Mouse (Mus musculus): ENCODE results near the gene Synpo2. TPM values are rescaled to one million over a fixed set of nuclear protein-coding genes. Genes with fewer than 3 reads are reported as not detected.

Synpo2 gene
- polyA plus RNA-seq, 1 experiment: 0.02 TPM

GRCm38 (mm10) chr3:123142298-123142697 is 93.7 kb downstream of the Synpo2 start:
- peaks cover 3% of the 10 kb centered on the region for H3K27me3 ChIP-seq (replicated peaks)
- TF ChIP-seq FLI1 (IDR thresholded peaks at IDR 0.05; ENCODE audit: low read length) (no peak), GATA1 (IDR thresholded peaks at IDR 0.05; ENCODE audit: borderline replicate concordance, low read length) (no peak)
- no peaks in the 10 kb centered on the region for H3K9me3 ChIP-seq
- no peaks in the 10 kb centered on the region for H3K36me3 ChIP-seq (replicated peaks; ENCODE audit: low read length)
- H3K4me3 ChIP-seq (replicated peaks): no peak overlapping the region
- H3K4me1 ChIP-seq: no peaks in the 10 kb centered on the region

GRCm38 (mm10) chr3:123141069-123141468 is 94.9 kb downstream of the Synpo2 start:
- Histone ChIP-seq H3K27me3 (replicated peaks) (peaks cover 3% of the 10 kb centered on the region), H3K4me1 (no peaks in the 10 kb centered on the region), H3K9me3 (no peaks in the 10 kb centered on the region), H3K36me3 (replicated peaks; ENCODE audit: low read length) (no peaks in the 10 kb centered on the region), H3K4me3 (replicated peaks) (no peak overlapping the region)
- TF ChIP-seq GATA1 (IDR thresholded peaks at IDR 0.05; ENCODE audit: borderline replicate concordance, low read length) (no peak), FLI1 (IDR thresholded peaks at IDR 0.05; ENCODE audit: low read length) (no peak)

- Histone ChIP-seq H3K4me3 (replicated peaks) (no peak overlapping the region), H3K9me3 (no peaks in the 10 kb centered on the region), H3K4me1 (no peaks in the 10 kb centered on the region), H3K36me3 (replicated peaks; ENCODE audit: low read length) (no peaks in the 10 kb centered on the region), H3K27me3 (replicated peaks) (peaks cover 3% of the 10 kb centered on the region)
- TF ChIP-seq GATA1 (IDR thresholded peaks at IDR 0.05; ENCODE audit: borderline replicate concordance, low read length) (no peak), FLI1 (IDR thresholded peaks at IDR 0.05; ENCODE audit: low read length) (no peak)
Observed at GRCm38 (mm10) chr3:123140134-123140533, 95.8 kb downstream of the Synpo2 start.

- TF ChIP-seq FLI1 (IDR thresholded peaks at IDR 0.05; ENCODE audit: low read length) (no peak), GATA1 (IDR thresholded peaks at IDR 0.05; ENCODE audit: borderline replicate concordance, low read length) (no peak)
- Histone ChIP-seq H3K9me3 (no peaks in the 10 kb centered on the region), H3K27me3 (replicated peaks) (peaks cover 3% of the 10 kb centered on the region)
Observed at GRCm38 (mm10) chr3:123139619-123140018, 96.3 kb downstream of the Synpo2 start.

GRCm38 (mm10) chr3:123138274-123139003 is 97.5 kb downstream of the Synpo2 start:
- TF ChIP-seq GATA1 (IDR thresholded peaks at IDR 0.05; ENCODE audit: borderline replicate concordance, low read length) (no peak), FLI1 (IDR thresholded peaks at IDR 0.05; ENCODE audit: low read length) (no peak)
- no peaks in the 10 kb centered on the region for H3K9me3 ChIP-seq
- H3K4me1 ChIP-seq: no peaks in the 10 kb centered on the region

More at GRCm38 (mm10) chr3:123139619-123140018, 96.3 kb downstream of the Synpo2 start:
- no peak overlapping the region for H3K4me3 ChIP-seq (replicated peaks)
- H3K36me3 ChIP-seq (replicated peaks; ENCODE audit: low read length): no peaks in the 10 kb centered on the region
- H3K4me1 ChIP-seq: no peaks in the 10 kb centered on the region

GRCm38 (mm10) chr3:123132101-123132500 is 103.8 kb downstream of the Synpo2 start:
- Histone ChIP-seq H3K4me3 (replicated peaks) (no peak overlapping the region), H3K9me3 (no peaks in the 10 kb centered on the region), H3K27me3 (replicated peaks) (no peaks in the 10 kb centered on the region), H3K36me3 (replicated peaks; ENCODE audit: low read length) (no peaks in the 10 kb centered on the region), H3K4me1 (no peaks in the 10 kb centered on the region)
- TF ChIP-seq FLI1 (IDR thresholded peaks at IDR 0.05; ENCODE audit: low read length) (no peak), GATA1 (IDR thresholded peaks at IDR 0.05; ENCODE audit: borderline replicate concordance, low read length) (no peak)

More at GRCm38 (mm10) chr3:123138274-123139003, 97.5 kb downstream of the Synpo2 start:
- Histone ChIP-seq H3K36me3 (replicated peaks; ENCODE audit: low read length) (no peaks in the 10 kb centered on the region), H3K27me3 (replicated peaks) (peaks cover 2% of the 10 kb centered on the region), H3K4me3 (replicated peaks) (no peak overlapping the region)

- Histone ChIP-seq H3K4me3 (replicated peaks) (no peak overlapping the region), H3K27me3 (replicated peaks) (no peaks in the 10 kb centered on the region), H3K36me3 (replicated peaks; ENCODE audit: low read length) (no peaks in the 10 kb centered on the region), H3K4me1 (no peaks in the 10 kb centered on the region), H3K9me3 (no peaks in the 10 kb centered on the region)
- TF ChIP-seq FLI1 (IDR thresholded peaks at IDR 0.05; ENCODE audit: low read length): no peak
- no peak for TF ChIP-seq GATA1 (IDR thresholded peaks at IDR 0.05; ENCODE audit: borderline replicate concordance, low read length)
Observed at GRCm38 (mm10) chr3:123131151-123131756, 104.7 kb downstream of the Synpo2 start.

GRCm38 (mm10) chr3:123130314-123131150 is 105.4 kb downstream of the Synpo2 start:
- no peak for TF ChIP-seq GATA1 (IDR thresholded peaks at IDR 0.05; ENCODE audit: borderline replicate concordance, low read length)
- no peak for TF ChIP-seq FLI1 (IDR thresholded peaks at IDR 0.05; ENCODE audit: low read length)
- no peaks in the 10 kb centered on the region for H3K9me3 ChIP-seq
- no peak overlapping the region for H3K4me3 ChIP-seq (replicated peaks)
- H3K36me3 ChIP-seq (replicated peaks; ENCODE audit: low read length): no peaks in the 10 kb centered on the region
- H3K4me1 ChIP-seq: no peaks in the 10 kb centered on the region
- no peaks in the 10 kb centered on the region for H3K27me3 ChIP-seq (replicated peaks)

GRCm38 (mm10) chr3:123128781-123129180 is 107.2 kb downstream of the Synpo2 start:
- no peak overlapping the region for H3K4me3 ChIP-seq (replicated peaks)
- no peaks in the 10 kb centered on the region for H3K36me3 ChIP-seq (replicated peaks; ENCODE audit: low read length)
- no peaks in the 10 kb centered on the region for H3K4me1 ChIP-seq
- no peaks in the 10 kb centered on the region for H3K27me3 ChIP-seq (replicated peaks)
- H3K9me3 ChIP-seq: no peaks in the 10 kb centered on the region
- TF ChIP-seq FLI1 (IDR thresholded peaks at IDR 0.05; ENCODE audit: low read length): no peak
- no peak for TF ChIP-seq GATA1 (IDR thresholded peaks at IDR 0.05; ENCODE audit: borderline replicate concordance, low read length)
